9 mouse cellular contexts compared by ENCODE assay signal in genomic region chr5:5693956-5694653, GRCm38 (mm10). TPM values are rescaled to one million over a fixed set of nuclear protein-coding genes. Genes with fewer than 3 reads are reported as not detected.
A peak's percentile ranks its signal among the peaks of the same experiment; 100 is the strongest.
DNase-seq lines count a peak whose midpoint lies in the region; ATAC-seq and TF ChIP-seq lines count a peak whose summit lies in the region.
"Had no signal": no experiment of that assay in that cellular context is flagged by ENCODE, and none has a peak within 500 bp of the region (broad histone marks: within the 10 kb centered on the region; RNA-seq: fewer than 3 reads in every experiment).

TSS of gene Steap2 (minus strand) at chr5:5694578.

- WGBS in spleen, adult 2 months = 3% methylated on average over 63 of the region's 66 CpGs
- under 1% methylated on average over 45 of the region's 66 CpGs for WGBS in embryonic facial prominence, embryonic 11.5 days
- WGBS in liver, embryonic 14.5 days (ENCODE audit: insufficient replicate concordance) = 1% methylated on average over 60 of the region's 66 CpGs
- under 1% methylated on average over 60 of the region's 66 CpGs for WGBS in neural tube, embryonic 15.5 days

- no peak within 1 kb of the TSS for H3K27ac ChIP-seq in spleen, adult 2 months (ENCODE audit: insufficient read depth, low read length)
- H3K27ac ChIP-seq in embryonic facial prominence, embryonic 11.5 days (replicated peaks; ENCODE audit: low read depth, low read length) = no peak within 1 kb of the TSS; the same call in 1 of the 2 replicates
- no peak within 1 kb of the TSS for H3K27ac ChIP-seq in liver, embryonic 14.5 days
- H3K27ac ChIP-seq in neural tube, embryonic 15.5 days (replicated peaks) = peak within 1 kb of the TSS; percentile 54; the same call in 1 of the 2 replicates

- no peak for TF ChIP-seq EP300 in liver, embryonic 14.5 days (IDR thresholded peaks at IDR 0.05; ENCODE audit: low read depth)

- peaks cover 8% of the 10 kb centered on the region; the same call in 1 of the 2 replicates for H3K27me3 ChIP-seq in spleen, adult 2 months (ENCODE audit: control insufficient read depth, insufficient read depth, low read length)
- H3K27me3 ChIP-seq in embryonic facial prominence, embryonic 11.5 days (ENCODE audit: control insufficient read depth, insufficient read depth, low read length) = no peaks in the 10 kb centered on the region
- H3K27me3 ChIP-seq in liver, embryonic 14.5 days (ENCODE audit: control insufficient read depth, insufficient read depth, low read length) = peaks cover 22% of the 10 kb centered on the region
- H3K27me3 ChIP-seq in neural tube, embryonic 15.5 days (replicated peaks) = no peaks in the 10 kb centered on the region

- ATAC-seq in embryonic facial prominence, embryonic 11.5 days (replicated peaks; ENCODE audit: insufficient number of reproducible peaks, low FRiP score, low TSS enrichment, low read depth) = peak; percentile 93
- peak; percentile 77 for ATAC-seq in liver, embryonic 14.5 days (ENCODE audit: insufficient read depth)
- ATAC-seq in neural tube, embryonic 15.5 days (ENCODE audit: low FRiP score) = peak; percentile 91
- ATAC-seq in megakaryocyte-erythroid progenitor cell, adult 5-6 weeks (replicated peaks; ENCODE audit: low FRiP score, low TSS enrichment, poor library complexity, severe bottlenecking) = no peak

- H3K4me3 ChIP-seq in spleen, adult 2 months (ENCODE audit: extremely low read depth, insufficient read depth, insufficient read length) = peak within 1 kb of the TSS; percentile 27; the same call in 1 of the 2 replicates
- peak within 1 kb of the TSS; percentile 78 for H3K4me3 ChIP-seq in embryonic facial prominence, embryonic 11.5 days (ENCODE audit: low read depth, low read length)
- peak within 1 kb of the TSS; percentile 56 to 63 for H3K4me3 ChIP-seq in liver, embryonic 14.5 days (ENCODE audit: insufficient read depth in 1 of 2, low read depth in 2 of 2, low read length in 2 of 2)
- H3K4me3 ChIP-seq in neural tube, embryonic 15.5 days (replicated peaks) = peak within 1 kb of the TSS; percentile 69

- DNase-seq in spleen, adult 2 months (ENCODE audit: low read depth in 1 of 2, low spot score in 2 of 2) = no peak
- no peak for DNase-seq in spleen, postnatal 36 days (ENCODE audit: low spot score in 2 of 2)
- DNase-seq in embryonic facial prominence, embryonic 11.5 days (ENCODE audit: low spot score) = peak; percentile 70
- DNase-seq in heart, adult 8-10 months (ENCODE audit: low spot score) = peak; percentile 7
- DNase-seq in kidney, adult 8-10 months = peak; percentile 75 to 78
- DNase-seq in liver, embryonic 14.5 days (ENCODE audit: low read depth in 3 of 3, low spot score in 3 of 3) = no peak

- no peaks in the 10 kb centered on the region for H3K4me1 ChIP-seq in spleen, adult 2 months (ENCODE audit: control insufficient read depth, insufficient read depth, insufficient read length)
- no peaks in the 10 kb centered on the region for H3K4me1 ChIP-seq in embryonic facial prominence, embryonic 11.5 days (ENCODE audit: control insufficient read depth, insufficient read depth, low read length)
- 0 out of 4 replicates have a peak, but pooled peaks cover 0 to under 1% of the 10 kb centered on the region in 2 experiments for H3K4me1 ChIP-seq in liver, embryonic 14.5 days (replicated peaks; ENCODE audit: control insufficient read depth in 2 of 2, insufficient read depth in 2 of 2, low read length in 1 of 2)
- peaks cover 14% of the 10 kb centered on the region; the same call in 1 of the 2 replicates for H3K4me1 ChIP-seq in neural tube, embryonic 15.5 days

- H3K9ac ChIP-seq in embryonic facial prominence, embryonic 11.5 days (replicated peaks; ENCODE audit: low read length) = peak within 1 kb of the TSS; percentile 85
- peak within 1 kb of the TSS; percentile 13; the same call in 1 of the 2 replicates for H3K9ac ChIP-seq in liver, embryonic 14.5 days (replicated peaks)
- peak within 1 kb of the TSS; percentile 79 for H3K9ac ChIP-seq in neural tube, embryonic 15.5 days (replicated peaks)

- H3K4me2 ChIP-seq in embryonic facial prominence, embryonic 11.5 days (ENCODE audit: low read depth, low read length) = peak within 1 kb of the TSS; percentile 81
- peak within 1 kb of the TSS; percentile 30 for H3K4me2 ChIP-seq in liver, embryonic 14.5 days (ENCODE audit: low read depth)
- peak within 1 kb of the TSS; percentile 81 for H3K4me2 ChIP-seq in neural tube, embryonic 15.5 days

- TF ChIP-seq POLR2A in spleen, adult 2 months (IDR thresholded peaks at IDR 0.05; ENCODE audit: low read depth, low read length) = no peak

- H3K9me3 ChIP-seq in embryonic facial prominence, embryonic 11.5 days (replicated peaks; ENCODE audit: control insufficient read depth, low read length) = no peaks in the 10 kb centered on the region
- H3K9me3 ChIP-seq in liver, embryonic 14.5 days (ENCODE audit: control insufficient read depth, low read length) = no peaks in the 10 kb centered on the region
- no peaks in the 10 kb centered on the region for H3K9me3 ChIP-seq in neural tube, embryonic 15.5 days (replicated peaks)

- no peak for TF ChIP-seq CTCF in spleen, adult 2 months (IDR thresholded peaks at IDR 0.05; ENCODE audit: extremely low read depth, insufficient read depth, insufficient read length, insufficient replicate concordance)
- no peak for TF ChIP-seq CTCF in liver, embryonic 14.5 days (IDR thresholded peaks at IDR 0.05; ENCODE audit: low read depth)

- H3K36me3 ChIP-seq in spleen, adult 2 months (ENCODE audit: control insufficient read depth, insufficient read depth, low read length) = no peaks in the 10 kb centered on the region
- no peaks in the 10 kb centered on the region for H3K36me3 ChIP-seq in embryonic facial prominence, embryonic 11.5 days (replicated peaks; ENCODE audit: control insufficient read depth, insufficient read depth, low read depth, low read length)
- no peaks in the 10 kb centered on the region for H3K36me3 ChIP-seq in liver, embryonic 14.5 days (replicated peaks; ENCODE audit: control insufficient read depth, insufficient read depth, low read depth)
- H3K36me3 ChIP-seq in neural tube, embryonic 15.5 days = no peaks in the 10 kb centered on the region

RNA-seq across cellular contexts. Expression of gene Steap2, which starts in this region (rescaled TPM):
- polyA plus RNA-seq in spleen, adult 2 months (2012; rRNA removed) = 0.22 and 0.38 TPM in 2 replicates
- 8.2 and 8.6 TPM in 2 replicates for polyA plus RNA-seq in embryonic facial prominence, embryonic 11.5 days (2014; fragmentation: Nextera tagmentation; extraction: Ambion mirVana)
- total RNA-seq in heart, adult 8-10 months (2022) = under 1 TPM; 0.44 to 0.65 (median 0.60) TPM
- 2.8 and 3.0 TPM in 2 replicates for polyA plus RNA-seq in liver, embryonic 14.5 days (2012; rRNA removed)
- 5.0 and 5.2 TPM in 2 replicates for polyA plus RNA-seq in liver, embryonic 14.5 days (2014; fragmentation: Nextera tagmentation; extraction: Ambion mirVana)
- polyA plus RNA-seq in neural tube, embryonic 15.5 days (2015; fragmentation: Nextera tagmentation; extraction: Ambion mirVana) = 6.8 and 6.9 TPM in 2 replicates
- total RNA-seq in megakaryocyte-erythroid progenitor cell, adult 5-6 weeks (2014; fragmentation: Nextera tagmentation) = not detected in 2 replicates
- not detected in 2 replicates for total RNA-seq in megakaryocyte-erythroid progenitor cell, adult 5-6 weeks (2017)
- total RNA-seq: neutrophil, adult 5-6 weeks had no signal

Comparison
In these comparisons a context has a peak if more than half of its experiments do, and no peak if none do; other contexts are left out.
1. Peak in DNase-seq in heart, adult 8-10 months; RNA of the gene not detected or under 1 TPM.
2. DNase-seq: peak in embryonic facial prominence, embryonic 11.5 days (single experiment) and kidney, adult 8-10 months (2 of 2); none in spleen, adult 2 months (0 of 2), spleen, postnatal 36 days (0 of 2) and liver, embryonic 14.5 days (0 of 3).
3. H3K4me3 ChIP-seq: peak in every context shown above with its lines; median percentile 78 in embryonic facial prominence, embryonic 11.5 days; 69 in neural tube, embryonic 15.5 days; 60 in liver, embryonic 14.5 days; 27 in spleen, adult 2 months.
4. H3K4me2 ChIP-seq: peak in every context shown above with its lines; median percentile 81 in embryonic facial prominence, embryonic 11.5 days; 81 in neural tube, embryonic 15.5 days; 30 in liver, embryonic 14.5 days.
5. H3K9ac ChIP-seq: peak in every context shown above with its lines; median percentile 85 in embryonic facial prominence, embryonic 11.5 days; 79 in neural tube, embryonic 15.5 days; 13 in liver, embryonic 14.5 days.